Mouse (Mus musculus) left cerebral cortex, postnatal 4 days (tissue): ENCODE measurements at regions not wholly inside any gene's neighbourhood (a gene's known extent, or its start where the extent isn't known, plus 50 kb on each side); places are given as distances from the start of the nearest gene placed in this dataset.

ENCODE experiments used
- DNase-seq: peaks from one replicate; pipeline ENCODE4 v3.0.0-alpha.2; 2022
- intact Hi-C: fragments of 180-260 bp; cut with DNase I; formaldehyde crosslinking; loops from one replicate; pipeline ENCODE4 v1.15.1; 2025

- intact Hi-C loops = no loop called here
- no peak for DNase-seq
Measured at GRCm38 (mm10) chr6:11647651-11648050, 259.6 kb downstream of the Ndufa4 start.

GRCm38 (mm10) chr6:11613331-11613730 is 294.0 kb downstream of the Ndufa4 start:
- peak; percentile 70 for DNase-seq
- intact Hi-C loops = no loop called here

GRCm38 (mm10) chr6:11608214-11608613 is 299.1 kb downstream of the Ndufa4 start:
- intact Hi-C loops = no loop called here
- no peak for DNase-seq

- intact Hi-C loops = no loop called here
- DNase-seq = no peak
Measured at GRCm38 (mm10) chr6:11607696-11608095, 299.6 kb downstream of the Ndufa4 start.

- DNase-seq = no peak
- intact Hi-C loops = no loop called here
Measured at GRCm38 (mm10) chr6:11606055-11606454, 301.2 kb downstream of the Ndufa4 start.

- no peak for DNase-seq
- intact Hi-C loops = no loop called here
Measured at GRCm38 (mm10) chr6:11605526-11605925, 301.8 kb downstream of the Ndufa4 start.

GRCm38 (mm10) chr6:11594936-11595335 is 312.4 kb downstream of the Ndufa4 start:
- intact Hi-C loops = no loop called here
- peak; percentile 72 for DNase-seq

- intact Hi-C loops = no loop called here
- DNase-seq = peak; percentile 67
Measured at GRCm38 (mm10) chr6:11593583-11594271, 313.6 kb downstream of the Ndufa4 start.

- intact Hi-C loops = no loop called here
- peak; percentile 35 for DNase-seq
Measured at GRCm38 (mm10) chr6:11576091-11576490, 331.2 kb downstream of the Ndufa4 start.

GRCm38 (mm10) chr6:11565246-11565645 is 342.1 kb downstream of the Ndufa4 start:
- intact Hi-C loops = no loop called here
- no peak for DNase-seq

- intact Hi-C loops = no loop called here
- no peak for DNase-seq
Measured at GRCm38 (mm10) chr6:11550473-11550872, 356.8 kb downstream of the Ndufa4 start.

- intact Hi-C loops = no loop called here
- DNase-seq = no peak
Measured at GRCm38 (mm10) chr6:11547318-11547717, 360.0 kb downstream of the Ndufa4 start.

- DNase-seq = no peak
- intact Hi-C loops = no loop called here
Measured at GRCm38 (mm10) chr6:11534930-11535880, 372.1 kb downstream of the Ndufa4 start.

GRCm38 (mm10) chr6:11503136-11503535 is 404.2 kb downstream of the Ndufa4 start:
- DNase-seq = no peak
- intact Hi-C loops = no loop called here

- DNase-seq = no peak
- intact Hi-C loops = no loop called here
Measured at GRCm38 (mm10) chr6:11494427-11494826, 412.9 kb downstream of the Ndufa4 start.

GRCm38 (mm10) chr6:11476950-11477349 is 430.3 kb downstream of the Ndufa4 start:
- no peak for DNase-seq
- intact Hi-C loops = no loop called here
